Comparison of ENCODE assay signal across 9 mouse cellular contexts in genomic region chr4:28812691-28813289, GRCm38 (mm10). TPM values are rescaled to one million over a fixed set of nuclear protein-coding genes. Genes with fewer than 3 reads are reported as not detected.
DNase-seq lines count a peak whose midpoint lies in the region; ATAC-seq and TF ChIP-seq lines count a peak whose summit lies in the region.
"Had no signal": no experiment of that assay in that cellular context is flagged by ENCODE, and none has a peak within 500 bp of the region (broad histone marks: within the 10 kb centered on the region; RNA-seq: fewer than 3 reads in every experiment).

TSS of gene Epha7 (plus strand) at chr4:28813131.

- under 1% methylated on average over 48 of the region's 48 CpGs for WGBS in cerebellum, adult 2 months
- under 1% methylated on average over 48 of the region's 48 CpGs for WGBS in forebrain, embryonic 16.5 days
- under 1% methylated on average over 48 of the region's 48 CpGs for WGBS in neural tube, embryonic 15.5 days

- H3K27me3 ChIP-seq in ES-Bruce4 (ENCODE audit: control insufficient read depth, insufficient read depth, low read length, poor library complexity, severe bottlenecking): peaks cover 2% of the 10 kb centered on the region; the same call in 1 of the 2 replicates
- H3K27me3 ChIP-seq in cerebellum, adult 2 months (ENCODE audit: control insufficient read depth, insufficient read depth, low read length): no peaks in the 10 kb centered on the region
- no peaks in the 10 kb centered on the region for H3K27me3 ChIP-seq in forebrain, embryonic 16.5 days (replicated peaks; ENCODE audit: control insufficient read depth, insufficient read depth, low read length)
- H3K27me3 ChIP-seq in neural tube, embryonic 15.5 days (replicated peaks): no peaks in the 10 kb centered on the region
- H3K27me3 ChIP-seq: CH12.LX had no signal

- intact Hi-C loops in heart, postnatal 25 days (cut with DNase I): loop anchor here (10.0 kb wide), 1 partner anchor 302 kb away; no protein-coding TSS in a partner anchor

- DNase-seq in cerebellum, adult 2 months: peak; percentile 96 to 98
- peak; percentile 93 for DNase-seq in heart, postnatal 25 days (ENCODE audit: low spot score)
- peak; percentile 97 for DNase-seq in layer of hippocampus, adult 18-20 months (ENCODE audit: low spot score in 2 of 2)
- DNase-seq in lung, adult 18-20 months: peak; percentile 94 to 96
- DNase-seq in testis, postnatal 10 days (ENCODE audit: low spot score): peak; percentile 97

- no peaks in the 10 kb centered on the region for H3K9me3 ChIP-seq in ES-Bruce4 (replicated peaks; ENCODE audit: control insufficient read depth, insufficient read depth, low read length, poor library complexity, severe bottlenecking)
- no peaks in the 10 kb centered on the region for H3K9me3 ChIP-seq in forebrain, embryonic 16.5 days (ENCODE audit: control insufficient read depth, low read length)
- no peaks in the 10 kb centered on the region for H3K9me3 ChIP-seq in neural tube, embryonic 15.5 days (replicated peaks)

- peak within 1 kb of the TSS; percentile 75 for H3K27ac ChIP-seq in ES-Bruce4 (ENCODE audit: insufficient read depth, low read length)
- peak within 1 kb of the TSS; percentile 3; the same call in 1 of the 2 replicates for H3K27ac ChIP-seq in cerebellum, adult 2 months (ENCODE audit: insufficient read depth, low read length)
- peak within 1 kb of the TSS; percentile 91 for H3K27ac ChIP-seq in forebrain, embryonic 16.5 days (ENCODE audit: low read length)
- H3K27ac ChIP-seq in neural tube, embryonic 15.5 days (replicated peaks): peak within 1 kb of the TSS; percentile 96

- H3K9ac ChIP-seq in ES-Bruce4 (ENCODE audit: low read depth, poor library complexity, severe bottlenecking): peak within 1 kb of the TSS; percentile 89
- H3K9ac ChIP-seq in forebrain, embryonic 16.5 days (replicated peaks; ENCODE audit: low read depth, low read length): peak within 1 kb of the TSS; percentile 92
- H3K9ac ChIP-seq in neural tube, embryonic 15.5 days (replicated peaks): peak within 1 kb of the TSS; percentile 76

- no peaks in the 10 kb centered on the region for H3K36me3 ChIP-seq in ES-Bruce4 (ENCODE audit: control insufficient read depth, insufficient read depth, low read length, poor library complexity, severe bottlenecking)
- no peaks in the 10 kb centered on the region for H3K36me3 ChIP-seq in forebrain, embryonic 16.5 days (ENCODE audit: control insufficient read depth, insufficient read depth)
- H3K36me3 ChIP-seq in neural tube, embryonic 15.5 days: no peaks in the 10 kb centered on the region

- H3K4me3 ChIP-seq in ES-Bruce4 (ENCODE audit: low read depth, low read length): peak within 1 kb of the TSS; percentile 94
- H3K4me3 ChIP-seq in cerebellum, adult 2 months (replicated peaks; ENCODE audit: insufficient read depth, low read depth, low read length): peak within 1 kb of the TSS; percentile 70
- peak within 1 kb of the TSS; percentile 91 for H3K4me3 ChIP-seq in forebrain, embryonic 16.5 days (replicated peaks; ENCODE audit: low read length)
- peak within 1 kb of the TSS; percentile 69 for H3K4me3 ChIP-seq in neural tube, embryonic 15.5 days (replicated peaks)

- H3K4me1 ChIP-seq in ES-Bruce4 (ENCODE audit: control insufficient read depth, insufficient read depth, low read length): no peaks in the 10 kb centered on the region
- H3K4me1 ChIP-seq in cerebellum, adult 2 months (ENCODE audit: control insufficient read depth, insufficient read depth, low read length): no peaks in the 10 kb centered on the region; the same call in 1 of the 2 replicates
- H3K4me1 ChIP-seq in forebrain, embryonic 16.5 days (replicated peaks; ENCODE audit: control insufficient read depth, insufficient read depth, low read length): peaks cover 3% of the 10 kb centered on the region; the same call in 1 of the 2 replicates
- 0 out of 2 replicates have a peak, but pooled peaks cover 4% of the 10 kb centered on the region for H3K4me1 ChIP-seq in neural tube, embryonic 15.5 days

- peak; percentile 90 for TF ChIP-seq POLR2A in ES-Bruce4 (IDR thresholded peaks at IDR 0.05; ENCODE audit: insufficient read depth, low read length)
- TF ChIP-seq POLR2A in cerebellum, adult 2 months (IDR thresholded peaks at IDR 0.05; ENCODE audit: borderline replicate concordance, insufficient read depth, low read length): peak; percentile 94

- peak; percentile 97 for ATAC-seq in forebrain, embryonic 16.5 days
- peak; percentile 98 for ATAC-seq in neural tube, embryonic 15.5 days (ENCODE audit: low FRiP score)

- TF ChIP-seq CTCF in ES-Bruce4 (IDR thresholded peaks at IDR 0.05; ENCODE audit: low read depth, low read length): no peak
- no peak for TF ChIP-seq CTCF in cerebellum, adult 2 months (IDR thresholded peaks at IDR 0.05; ENCODE audit: borderline replicate concordance, insufficient read depth, low read depth, low read length)

- H3K4me2 ChIP-seq in forebrain, embryonic 16.5 days (ENCODE audit: low read length): peak within 1 kb of the TSS; percentile 59
- peak within 1 kb of the TSS; percentile 68 for H3K4me2 ChIP-seq in neural tube, embryonic 15.5 days

- 0 out of 2 replicates have a peak, but pooled peaks have one; percentile 2 for TF ChIP-seq EP300 in ES-Bruce4 (IDR thresholded peaks at IDR 0.05; ENCODE audit: insufficient read depth, low read depth, low read length)

RNA-seq across cellular contexts. Expression of gene Epha7, which starts in this region (rescaled TPM):
- polyA plus RNA-seq in ES-Bruce4 (2011; ENCODE audit: insufficient read depth, insufficient read length, low read depth, missing spikeins): 3.3 and 4.2 TPM in 2 replicates
- 12.4 and 12.7 TPM in 2 replicates for polyA plus RNA-seq in cerebellum, adult 2 months (2012; rRNA removed)
- 58.4 and 69.8 TPM in 2 replicates for polyA plus RNA-seq in forebrain, embryonic 16.5 days (2015; fragmentation: Nextera tagmentation; extraction: Ambion mirVana)
- 1 to 10 TPM; 6.5 to 6.9 TPM for total RNA-seq in heart, postnatal 25 days (2021)
- 100 to 1,000 TPM; 175 to 212 TPM for total RNA-seq in layer of hippocampus, adult 18-20 months (2021)
- polyA plus RNA-seq in neural tube, embryonic 15.5 days (2015; fragmentation: Nextera tagmentation; extraction: Ambion mirVana): 42.0 and 49.3 TPM in 2 replicates
- total RNA-seq: CH12.LX had no signal

Comparison
In these comparisons a context has a peak if more than half of its experiments do, and no peak if none do; other contexts are left out.
1. Peak in every context shown above with its lines: DNase-seq, ATAC-seq, H3K4me3 ChIP-seq and H3K27ac ChIP-seq.
2. RNA of gene Epha7 (total RNA-seq): 175 to 212 TPM in layer of hippocampus, adult 18-20 months; 6.5 to 6.9 TPM in heart, postnatal 25 days; every median in the first group is over 10 times any median in the second.
3. H3K27ac ChIP-seq: peak in every context shown above with its lines; median percentile 96 in neural tube, embryonic 15.5 days; 91 in forebrain, embryonic 16.5 days; 75 in ES-Bruce4; 3 in cerebellum, adult 2 months.